Mouse (Mus musculus) olfactory bulb, adult 2 months (tissue): ENCODE data around the gene Ints6l.
"Not testable (repeated sequence)": the region's sequence is repeated elsewhere in the genome, so short reads cannot be mapped to it uniquely, and the experiment has no call there.

Experiments used
- CTCF ChIP-seq: fragments of 200-500 bp; IDR thresholded peaks from 2 replicates; pipeline ENCODE4 v1.5.1; 2012; ENCODE audit warnings: low read depth, mild to moderate bottlenecking, low read length, moderate library complexity; ENCODE audit not compliant: insufficient read depth
- POLR2A ChIP-seq: fragments of 200-500 bp; IDR thresholded peaks from 2 replicates; pipeline ENCODE4 v1.6.1; 2012; ENCODE audit warnings: mild to moderate bottlenecking, low read depth, low read length, moderate library complexity; ENCODE audit not compliant: insufficient read depth

DNA sequence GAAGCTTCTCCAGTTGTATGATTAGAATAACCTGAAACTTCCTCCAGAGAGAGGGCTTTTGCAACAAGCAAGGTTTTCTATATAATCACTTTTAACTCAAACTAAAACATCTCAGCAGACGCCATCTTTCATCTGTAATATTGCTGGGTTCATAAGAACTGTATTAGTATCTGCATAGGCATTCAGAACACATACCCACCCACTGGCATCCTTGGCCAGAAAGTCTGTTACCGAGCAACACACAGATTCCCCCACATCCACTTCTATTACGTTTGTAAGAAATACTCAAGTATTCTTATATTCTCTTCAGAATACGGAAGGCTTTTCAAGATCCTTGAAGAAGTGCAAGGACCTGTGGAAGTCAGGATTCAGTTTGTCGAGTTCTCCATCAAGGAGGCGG, 69.8 kb downstream of the Ints6l start, which contains the start of gene Gm10477:
- not testable (repeated sequence) for TF ChIP-seq POLR2A, CTCF
